Mouse (Mus musculus) erythroblast, adult 5-6 weeks (primary cell): ENCODE results near the gene Ccer1. TPM values are rescaled to one million over a fixed set of nuclear protein-coding genes. Genes with fewer than 3 reads are reported as not detected.
"Not testable (repeated sequence)": the region's sequence is repeated elsewhere in the genome, so short reads cannot be mapped to it uniquely, and the experiment has no call there.

Experiments
- ATAC-seq: replicated peaks from 2 replicates; pipeline ENCODE4 v1.8.0; 2016; ENCODE audit warnings: moderate number of reproducible peaks, mild to moderate bottlenecking, moderate TSS enrichment, inconsistent platforms; ENCODE audit not compliant: poor library complexity, low FRiP score, severe bottlenecking
- total RNA-seq, 2 experiments: library from RNA; stranded (forward) in 1 of 2; stranded (reverse) in 1 of 2; fragments of 150-400 nt in 1 of 2; fragments of 200-764, 138-1000 nt in 1 of 2; gene quantifications; 2 replicates each; pipeline versions ENCODE4 v1.2.3 to v1.2.4; 2015 to 2017; ENCODE audit warnings: low replicate concordance in 2 of 2

The Ccer1 gene
- total RNA-seq (2015; ENCODE audit: low replicate concordance) (not detected in 2 replicates), total RNA-seq (2017; ENCODE audit: low replicate concordance) (0.70 TPM in 1 of 2 replicates, not detected in the other)

DNA sequence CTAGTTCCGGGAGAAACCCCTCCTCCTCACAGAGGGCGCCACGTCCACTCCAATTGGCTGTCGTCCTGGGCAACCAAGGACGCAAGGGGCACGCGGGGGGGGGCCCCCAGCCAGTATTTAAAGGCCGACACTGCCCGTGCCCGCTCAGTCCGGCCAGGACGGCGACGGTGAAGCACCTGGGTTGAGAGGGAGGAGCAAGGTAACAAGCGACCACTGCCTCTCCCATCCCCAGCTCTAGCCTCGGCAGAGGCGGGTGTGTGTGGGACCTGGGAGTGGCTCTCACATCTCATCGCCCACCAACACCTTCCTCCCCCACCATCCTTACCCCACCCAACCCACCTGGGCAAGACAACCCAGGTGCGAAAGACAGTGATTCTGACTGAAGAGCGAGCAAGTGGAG lies at the start of gene Ccer1:
Gene Ccer1 (plus strand): TSS at position 147 of the 400 bp plus-strand sequence.
- ATAC-seq = no peak

DNA sequence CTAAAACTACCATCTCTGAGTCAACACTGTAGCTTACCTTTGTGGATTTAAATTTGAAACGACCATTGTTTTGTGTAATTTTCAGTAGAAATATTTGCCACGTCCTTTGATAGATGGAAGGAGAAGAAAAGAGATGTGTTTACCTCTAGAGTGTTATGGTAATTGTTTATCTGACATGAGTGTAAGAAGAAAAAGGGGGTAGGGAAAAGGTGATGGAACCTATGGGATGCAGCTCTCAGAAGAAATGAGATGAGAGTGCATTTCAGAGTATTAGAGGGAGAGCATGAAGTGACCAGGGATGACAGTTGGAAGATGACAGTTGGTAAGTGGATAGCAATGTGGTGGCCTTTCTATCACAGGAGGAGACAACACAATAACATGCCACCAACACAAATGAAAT lies 49.1 kb upstream of the Ccer1 start, which contains the start of gene Epyc:
Gene Epyc (plus strand): TSS at position 301 of the 400 bp plus-strand sequence.
- ATAC-seq = no peak

DNA sequence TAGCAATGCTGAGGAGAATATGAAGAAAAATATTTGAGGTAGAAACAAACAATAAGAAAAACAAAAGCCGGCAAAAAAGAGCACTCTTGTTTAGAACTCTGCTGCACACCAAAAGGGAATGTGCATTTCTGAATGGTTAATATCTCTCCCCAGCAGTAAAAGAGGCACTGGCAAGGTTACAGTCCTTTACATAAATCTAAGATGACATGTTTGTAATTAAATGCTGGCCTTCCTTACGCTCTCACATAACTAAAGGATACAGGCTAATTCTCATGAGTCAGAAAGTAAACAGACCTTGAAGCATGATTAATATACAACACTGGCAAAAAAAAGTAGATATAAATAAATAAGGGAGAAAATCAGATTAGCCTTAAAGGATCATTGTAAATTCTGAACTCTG lies 42.5 kb upstream of the Ccer1 start:
- no peak for ATAC-seq

- no peak for ATAC-seq
These were observed 33.4 kb upstream of the Ccer1 start for GRCm38 (mm10) chr10:97659489-97659888.

DNA sequence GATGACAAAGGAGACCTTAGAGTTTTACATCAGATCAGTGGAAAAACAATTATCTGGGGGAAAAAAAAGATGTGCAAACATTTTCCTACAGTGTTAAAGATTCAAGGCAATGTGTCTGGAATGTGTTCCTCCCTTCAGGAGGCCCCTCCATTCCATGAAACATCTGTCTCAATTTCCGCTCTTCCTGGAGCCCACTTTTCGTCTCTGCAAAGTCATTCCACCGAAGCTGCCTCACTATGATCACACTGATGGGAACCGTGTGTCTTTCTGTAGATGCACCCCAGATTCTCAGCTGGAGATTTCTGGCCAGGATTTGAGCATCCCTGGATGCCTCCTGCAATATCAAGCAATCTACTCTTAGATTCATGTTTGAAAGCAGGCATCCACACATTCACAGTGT lies 24.2 kb upstream of the Ccer1 start:
- ATAC-seq = no peak

GRCm38 (mm10) chr10:97670202-97670601 lies 22.7 kb upstream of the Ccer1 start:
- no peak for ATAC-seq

DNA sequence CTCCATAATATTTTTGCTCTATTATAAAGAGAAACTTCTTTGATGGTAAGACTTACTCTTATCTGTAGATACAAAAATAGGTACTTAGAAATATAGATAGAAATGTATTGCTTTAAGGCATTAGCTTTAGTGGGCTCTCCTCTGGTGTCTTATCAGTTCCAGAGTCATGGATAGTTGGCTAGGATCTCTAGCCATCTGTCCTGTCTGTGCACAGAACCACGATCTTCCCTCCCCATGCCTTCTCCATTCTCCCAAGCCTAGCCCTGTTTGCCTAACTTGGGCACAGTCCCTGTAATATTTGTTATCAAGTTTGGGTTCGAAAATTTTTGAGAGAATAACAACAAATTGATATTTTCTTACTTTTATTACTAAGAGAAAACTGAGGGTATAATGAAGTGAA lies 19.6 kb upstream of the Ccer1 start:
- ATAC-seq = no peak

DNA sequence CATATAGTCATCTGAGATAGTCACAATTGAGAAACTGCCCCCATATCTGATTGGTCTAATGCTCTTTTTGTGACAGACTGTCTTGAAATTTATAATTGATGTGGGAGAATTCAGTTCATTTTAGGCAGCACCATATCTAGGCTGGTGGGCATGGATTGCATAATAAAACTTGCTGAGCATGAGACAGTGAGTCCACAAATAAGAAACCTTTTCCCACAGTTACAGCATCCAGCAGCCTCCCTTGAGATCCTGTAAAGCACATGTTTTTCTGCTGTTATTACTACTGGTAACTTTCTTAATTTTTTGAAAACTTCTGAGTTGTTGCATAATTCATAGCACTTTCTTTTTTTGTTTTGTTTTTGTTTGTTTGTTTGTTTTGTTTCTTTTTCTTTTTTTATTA lies 9.9 kb upstream of the Ccer1 start:
- no peak for ATAC-seq

DNA sequence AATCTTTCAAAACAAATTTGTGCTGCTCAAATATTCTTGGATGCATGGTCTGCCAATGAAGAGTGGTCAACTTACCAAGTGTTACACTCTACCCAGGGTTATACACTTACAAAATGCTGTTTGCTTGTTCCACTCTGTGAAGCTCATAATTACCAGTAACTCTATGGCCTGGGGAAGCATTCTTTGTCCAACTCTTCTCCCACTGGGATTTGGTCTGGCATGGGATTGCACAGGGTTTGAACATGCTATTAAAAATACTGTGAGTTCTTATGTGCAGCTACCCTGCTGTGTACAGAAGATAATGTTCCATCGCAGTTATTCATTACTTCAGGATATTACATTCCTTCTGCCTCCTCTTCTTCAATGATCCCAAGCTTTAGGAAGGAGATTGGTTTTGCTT lies 5.7 kb upstream of the Ccer1 start:
- no peak for ATAC-seq

DNA sequence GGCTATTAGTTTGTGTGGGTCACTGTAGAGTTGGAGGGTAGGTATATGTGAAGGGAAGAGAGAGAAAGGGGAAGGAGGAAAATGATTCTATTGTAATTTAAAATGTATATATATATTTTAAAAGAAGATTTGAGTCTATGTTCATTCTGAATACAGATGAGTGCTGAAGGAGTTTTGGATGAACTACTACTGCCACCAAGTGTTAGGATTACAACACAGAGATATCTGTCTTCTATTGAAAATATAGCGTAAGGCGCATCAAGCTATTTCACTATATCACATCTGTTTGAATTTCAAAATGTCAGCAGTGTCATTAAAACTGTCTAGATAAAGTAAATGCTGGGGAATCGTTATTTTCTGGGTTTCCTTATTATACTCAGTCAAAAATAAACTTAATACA lies 3.4 kb upstream of the Ccer1 start:
- no peak for ATAC-seq

DNA sequence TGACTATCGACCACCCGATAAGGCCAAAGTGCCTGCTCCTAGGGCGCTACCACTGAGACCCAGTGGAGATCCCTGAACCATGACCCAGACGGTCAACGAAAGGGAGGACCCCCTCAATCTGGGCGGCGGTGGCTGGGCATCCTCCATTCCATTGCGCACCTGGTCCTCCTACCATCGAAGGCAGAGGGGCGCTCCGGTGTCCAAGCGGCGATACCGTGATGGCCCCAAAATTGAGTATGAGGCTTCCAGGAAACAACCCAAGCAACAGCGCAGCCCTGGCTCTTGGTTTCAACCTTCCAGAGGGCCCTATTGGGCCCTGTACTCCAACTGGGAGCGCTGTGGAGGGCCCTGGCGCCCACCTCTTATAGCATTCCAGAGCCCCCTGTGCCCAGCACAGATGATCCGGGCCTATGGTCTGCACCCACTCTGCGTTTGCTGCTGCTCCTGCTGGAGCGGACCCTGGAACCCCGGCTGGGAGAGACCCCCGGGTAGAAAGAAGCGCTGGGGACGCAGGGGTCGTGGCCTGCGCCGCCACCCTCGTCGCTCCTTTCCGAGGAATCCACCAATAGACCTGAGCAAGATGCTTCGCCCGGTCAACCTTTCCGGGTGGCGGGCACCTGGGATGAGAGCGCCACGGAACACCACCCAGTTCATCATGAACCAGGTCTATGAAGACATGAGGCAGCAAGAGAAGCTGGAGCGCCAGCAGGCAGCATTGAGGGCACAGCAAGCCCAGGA lies 708 bp downstream of the Ccer1 start:
- no peak for ATAC-seq

DNA sequence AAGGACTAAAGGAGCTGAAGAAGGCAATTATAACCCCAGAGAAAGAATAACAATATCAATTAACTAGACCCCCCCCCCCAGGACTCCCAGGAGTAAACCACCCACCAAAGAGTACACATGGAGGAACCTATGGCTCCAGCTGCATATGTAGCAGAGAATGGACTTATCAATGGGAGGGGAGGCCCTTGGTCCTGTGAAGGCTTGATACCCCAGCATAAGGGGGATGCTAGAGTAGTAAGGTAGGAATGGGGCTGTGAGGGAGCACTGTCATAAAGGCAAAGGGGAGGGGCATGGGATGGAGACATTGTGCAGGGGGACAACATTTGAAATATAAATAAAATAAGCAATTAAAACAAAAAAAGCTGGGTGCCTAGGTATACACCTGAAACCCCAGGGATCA lies 9.5 kb downstream of the Ccer1 start:
- ATAC-seq = no peak

DNA sequence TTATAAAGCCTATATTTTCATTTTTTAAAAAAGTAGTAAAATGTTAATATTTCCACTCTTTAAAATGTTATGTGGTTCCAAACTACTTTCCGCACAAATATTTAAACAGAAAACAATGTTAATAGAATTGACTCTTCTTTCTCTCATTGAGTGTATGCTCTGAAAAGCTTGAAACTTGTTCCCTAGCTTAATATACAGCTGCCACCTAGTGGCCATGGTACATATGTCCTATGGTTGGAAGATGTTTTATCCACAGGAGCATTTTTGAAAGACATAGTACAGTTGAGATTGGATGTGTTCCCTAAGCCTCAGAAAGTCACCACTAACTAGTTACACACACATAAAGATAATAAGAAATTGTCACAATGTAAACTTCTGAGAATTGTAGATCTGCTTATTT lies 11.7 kb downstream of the Ccer1 start:
- ATAC-seq = no peak

DNA sequence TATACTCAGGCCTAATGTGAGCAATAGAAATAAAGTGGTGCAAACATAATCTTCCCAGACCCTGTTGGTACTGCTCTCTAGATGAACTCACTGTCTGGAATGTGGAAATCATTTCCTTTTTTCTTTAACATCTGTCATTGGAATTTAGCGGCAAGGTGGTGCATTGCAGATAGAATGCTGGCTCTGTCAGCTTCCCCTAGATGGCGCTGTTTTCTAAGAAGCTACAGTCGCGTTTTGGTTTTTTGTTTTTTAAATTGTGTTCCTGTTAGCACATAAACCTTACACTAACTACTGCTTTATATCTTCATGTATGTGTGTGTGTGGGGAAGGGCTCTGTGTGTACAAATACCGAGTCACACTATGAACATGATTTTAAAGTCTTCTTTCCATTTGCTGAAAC lies 19.8 kb downstream of the Ccer1 start:
- ATAC-seq = no peak

- no peak for ATAC-seq
These were observed 21.7 kb downstream of the Ccer1 start for GRCm38 (mm10) chr10:97714584-97714983.

- no peak for ATAC-seq
These were observed 22.5 kb downstream of the Ccer1 start for GRCm38 (mm10) chr10:97715289-97715906.

DNA sequence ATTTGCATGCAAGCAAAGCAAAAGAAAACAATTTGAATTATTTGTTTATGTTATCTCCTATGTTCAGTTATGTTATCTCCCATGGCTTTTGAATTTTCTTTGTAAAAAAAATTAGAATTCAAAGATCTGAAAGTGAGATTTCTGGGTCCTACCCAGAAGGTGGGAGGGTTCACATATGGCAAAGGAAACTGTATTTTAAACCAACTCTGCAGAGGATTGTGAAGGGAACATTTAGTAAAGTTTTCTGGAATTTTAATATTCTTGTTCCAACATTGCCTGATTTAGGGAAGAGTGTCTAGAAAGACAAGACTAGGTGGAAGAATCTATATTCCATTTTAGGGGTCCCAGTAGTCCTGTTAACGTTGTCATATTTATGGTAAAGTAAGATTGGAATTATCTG lies 24.4 kb downstream of the Ccer1 start:
- ATAC-seq = no peak

DNA sequence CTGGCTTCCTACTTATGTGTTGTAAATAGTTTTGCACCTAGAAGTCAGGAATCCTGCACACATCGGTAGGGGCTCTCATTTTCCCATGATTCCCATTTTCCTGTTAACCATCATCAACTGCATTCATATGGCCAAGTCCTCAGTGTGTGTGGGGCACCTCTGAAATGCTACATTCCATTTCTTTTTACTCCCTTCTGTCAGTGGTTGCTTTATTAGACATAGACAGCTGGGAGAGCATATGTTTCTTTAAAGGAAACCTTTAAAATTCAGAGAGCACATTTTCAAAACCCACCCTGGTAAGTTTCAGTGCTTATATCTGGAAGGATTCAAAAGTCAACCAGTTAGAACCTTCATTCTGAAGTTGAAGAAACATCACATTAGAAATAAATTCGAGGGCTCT lies 25.2 kb downstream of the Ccer1 start:
- ATAC-seq = no peak

DNA sequence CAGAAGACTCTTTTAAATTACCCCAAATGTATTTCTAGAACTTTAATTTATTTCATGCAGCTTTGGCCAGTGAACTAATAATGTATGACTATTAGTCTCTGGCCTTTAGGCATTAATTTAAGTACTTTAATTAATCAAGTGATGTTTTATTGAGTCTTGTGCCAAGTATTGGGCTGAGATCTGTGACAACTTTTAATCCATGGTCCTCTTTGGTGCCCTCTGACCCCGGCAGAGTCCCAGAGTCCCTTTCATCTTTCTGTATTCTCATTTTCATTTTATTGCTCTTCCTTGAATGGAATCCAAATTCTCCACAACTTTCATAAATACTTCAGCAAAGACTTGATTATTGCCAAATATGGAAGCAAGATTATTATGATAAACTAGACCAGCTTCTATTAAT lies 27.8 kb downstream of the Ccer1 start:
- no peak for ATAC-seq

GRCm38 (mm10) chr10:97722709-97723108 lies 29.9 kb downstream of the Ccer1 start:
- no peak for ATAC-seq

DNA sequence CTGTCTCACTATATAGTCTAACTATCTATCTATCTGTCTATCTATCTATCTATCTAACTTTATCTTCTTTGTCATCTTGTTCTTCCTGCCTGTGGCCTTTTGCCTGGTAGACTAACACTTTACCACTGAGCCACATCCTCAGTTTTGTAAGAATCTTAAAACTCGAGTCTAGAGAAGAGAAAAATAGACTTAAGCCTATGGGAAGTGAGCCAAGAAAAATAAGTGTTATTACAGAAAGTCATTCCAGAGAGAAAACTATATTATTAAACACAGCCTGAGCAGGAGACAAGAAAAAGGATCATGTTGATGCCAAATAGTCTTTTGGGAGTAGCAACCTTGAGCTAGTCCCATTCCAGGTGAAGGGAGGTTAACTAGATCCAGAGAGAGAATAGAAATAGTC lies 33.1 kb downstream of the Ccer1 start:
- ATAC-seq = no peak

DNA sequence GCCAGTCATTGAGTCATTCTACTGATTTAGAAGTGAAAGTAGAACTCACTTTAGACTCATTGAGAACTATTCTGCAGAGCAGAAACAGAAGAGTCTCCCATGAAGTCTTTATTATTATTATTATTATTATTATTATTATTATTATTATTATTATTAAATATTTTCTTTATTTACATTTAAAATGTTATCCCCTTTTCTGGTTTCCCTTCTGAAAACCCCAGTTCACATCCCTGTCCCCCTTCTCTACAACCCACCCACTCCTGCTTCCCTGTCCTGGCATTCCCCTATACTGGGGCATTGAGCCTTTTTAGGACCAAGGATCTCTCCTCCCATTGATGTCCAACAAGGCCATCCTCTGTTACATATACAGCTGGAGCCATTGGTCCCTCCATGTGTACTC lies 33.8 kb downstream of the Ccer1 start, which contains the start of gene C030005K15Rik:
Gene C030005K15Rik (minus strand): TSS at position 101 of the 400 bp plus-strand sequence.
- ATAC-seq = not testable (repeated sequence)
